Mouse (Mus musculus): ENCODE measurements around the gene Mmel1.
A peak's percentile ranks its signal among the peaks of the same experiment; 100 is the strongest.

Mmel1 gene

DNA sequence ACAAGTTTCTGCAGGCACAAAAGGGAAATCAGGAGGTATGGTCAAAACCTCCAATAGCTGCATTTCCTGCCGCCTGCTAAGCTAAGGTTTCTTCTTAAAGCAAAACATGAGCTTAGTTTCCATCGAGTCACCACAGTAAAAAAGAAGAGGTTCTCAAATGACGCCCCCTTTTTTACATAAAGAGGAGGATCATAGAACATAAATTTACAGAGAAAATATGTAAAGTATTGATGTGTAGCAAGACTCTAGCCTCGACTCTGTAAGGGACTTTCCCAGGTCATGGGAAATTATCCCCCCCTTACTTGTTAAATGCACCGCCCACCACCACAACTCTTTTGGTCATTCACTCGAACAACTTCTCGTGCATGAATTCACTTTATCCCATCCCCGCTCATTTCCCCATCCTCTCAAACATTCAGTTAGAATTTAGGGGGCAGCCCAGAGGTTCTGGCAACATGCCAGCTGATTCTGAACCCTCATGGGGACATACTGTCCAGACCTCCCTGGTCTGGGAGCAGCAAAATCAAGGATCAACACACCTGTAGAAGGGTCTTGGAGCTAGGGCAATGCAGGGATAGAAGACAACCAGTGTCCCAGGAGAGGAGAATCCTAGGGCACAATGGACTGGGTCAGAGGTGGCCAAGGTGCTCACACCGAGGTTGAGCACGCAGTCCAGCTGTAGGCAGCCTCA is 73.4 kb downstream of the Mmel1 start:
- no peak for DNase-seq

DNA sequence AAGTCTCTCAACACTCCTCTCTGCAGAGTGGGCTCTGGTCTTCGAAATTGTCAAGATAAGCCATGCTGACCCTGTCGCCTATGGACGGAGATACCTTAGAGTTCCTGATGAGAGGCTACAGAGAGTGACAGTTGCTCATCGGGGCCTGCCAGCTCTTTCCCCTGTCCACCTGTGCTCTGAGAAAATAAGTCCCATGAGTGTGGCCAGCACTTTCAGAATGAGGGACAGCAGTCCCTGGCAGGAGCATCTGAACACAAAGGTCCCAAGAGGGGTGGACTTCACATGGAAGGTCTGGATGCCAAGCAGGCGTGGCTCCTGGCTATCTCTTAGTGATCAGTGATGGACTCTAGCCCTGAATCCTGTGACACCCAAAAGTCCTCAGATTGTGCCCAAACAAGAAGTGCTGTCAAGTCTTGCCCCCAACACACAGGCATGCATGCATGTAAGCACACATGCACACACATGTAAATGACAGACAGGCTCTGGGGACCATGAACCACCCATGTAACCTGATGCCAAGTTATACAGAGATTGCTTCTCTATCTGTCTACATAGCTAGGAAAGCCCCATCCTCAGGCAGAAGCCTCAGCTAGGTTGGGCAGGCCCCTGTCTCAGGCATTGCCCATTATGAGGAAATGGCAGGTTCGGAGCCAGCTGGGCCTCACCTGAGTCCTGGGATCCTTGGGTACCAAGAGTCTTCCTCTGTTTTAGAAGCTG is 74.1 kb downstream of the Mmel1 start:
- no peak for DNase-seq

DNA sequence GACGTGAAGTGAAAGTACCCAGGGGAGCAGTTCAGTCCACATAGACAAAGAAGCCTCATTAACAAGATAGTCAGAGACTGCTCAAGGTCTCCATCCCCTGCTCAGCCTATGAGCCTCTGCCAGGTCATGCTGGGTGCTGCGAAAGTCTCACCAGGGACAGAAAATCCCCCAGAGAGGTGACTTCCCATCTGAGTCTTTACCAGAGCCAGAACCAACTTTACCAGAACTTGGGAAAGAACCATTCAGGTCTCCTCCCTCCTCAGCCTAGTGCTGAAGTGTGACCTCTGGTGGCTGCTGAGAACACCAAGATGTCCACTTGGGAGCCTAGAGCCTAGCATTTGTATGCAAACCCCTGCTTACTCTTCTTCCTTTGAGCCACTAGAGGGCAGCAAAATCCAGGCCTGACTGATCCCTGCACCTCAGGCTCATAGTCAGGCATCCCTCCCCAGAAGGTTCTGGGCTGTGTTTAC is 74.8 kb downstream of the Mmel1 start:
- DNase-seq = peak; percentile 91

Data from embryo, embryonic 11 days (tissue).